Mouse (Mus musculus) kidney, adult 9 months (tissue): ENCODE results near the gene Vmn1r197.
"Not testable (repeated sequence)": the region's sequence is repeated elsewhere in the genome, so short reads cannot be mapped to it uniquely, and the experiment has no call there.

Source experiments
- DNase-seq: peaks from one replicate; pipeline ENCODE4 v3.0.0; 2022

Gene Vmn1r197

GRCm38 (mm10) chr13:22324289-22324688 is at the start of gene Vmn1r197:
TSS of gene Vmn1r197 (plus strand) at chr13:22324589.
- no peak for DNase-seq

- no peak for DNase-seq
Measured at GRCm38 (mm10) chr13:22284578-22284977, 39.8 kb upstream of the Vmn1r197 start.

- no peak for DNase-seq
Measured at GRCm38 (mm10) chr13:22289620-22290019, 34.8 kb upstream of the Vmn1r197 start, which contains the start of gene Vmn1r196. TSS of gene Vmn1r196 (plus strand) at chr13:22289920.

GRCm38 (mm10) chr13:22308075-22308474 is 16.3 kb upstream of the Vmn1r197 start:
- DNase-seq = not testable (repeated sequence)

- DNase-seq = peak; percentile 5
Measured at GRCm38 (mm10) chr13:22315361-22315760, 9.0 kb upstream of the Vmn1r197 start.

- DNase-seq = no peak
Measured at GRCm38 (mm10) chr13:22317366-22317765, 7.0 kb upstream of the Vmn1r197 start.

GRCm38 (mm10) chr13:22320091-22320490 is 4.3 kb upstream of the Vmn1r197 start:
- DNase-seq = no peak

GRCm38 (mm10) chr13:22333269-22333668 is 8.9 kb downstream of the Vmn1r197 start:
- DNase-seq = no peak

- DNase-seq = no peak
Measured at GRCm38 (mm10) chr13:22335565-22335964, 11.2 kb downstream of the Vmn1r197 start.

GRCm38 (mm10) chr13:22350064-22350463 is 25.7 kb downstream of the Vmn1r197 start, which contains the start of gene Vmn1r198:
TSS of gene Vmn1r198 (plus strand) at chr13:22350364.
- no peak for DNase-seq

GRCm38 (mm10) chr13:22350813-22351212 is 26.4 kb downstream of the Vmn1r197 start:
- DNase-seq = no peak

- no peak for DNase-seq
Measured at GRCm38 (mm10) chr13:22379518-22379917, 55.1 kb downstream of the Vmn1r197 start, which contains the start of gene Vmn1r199. TSS of gene Vmn1r199 (plus strand) at chr13:22379818.

GRCm38 (mm10) chr13:22381128-22381527 is 56.7 kb downstream of the Vmn1r197 start:
- not testable (repeated sequence) for DNase-seq
